Mouse (Mus musculus): Measurements from ENCODE around the gene Phc2. TPM values are rescaled to one million over a fixed set of nuclear protein-coding genes. Genes with fewer than 3 reads are reported as not detected.

Gene Phc2
- polyA plus RNA-seq, 1 experiment from 2014 or later, result 14.6 TPM

- Histone ChIP-seq H3K4me1 (ENCODE audit: insufficient read depth) (no peaks in the 10 kb centered on the region), H3K27me3 (ENCODE audit: insufficient read depth, low read length) (no peaks in the 10 kb centered on the region), H3K4me2 (ENCODE audit: low read depth, low read length) (no peak overlapping the region), H3K36me3 (replicated peaks; ENCODE audit: insufficient read depth, low read length) (peaks cover 23% of the 10 kb centered on the region), H3K4me3 (ENCODE audit: low read depth, low read length) (no peak overlapping the region), H3K27ac (ENCODE audit: low read depth) (no peak overlapping the region), H3K9ac (replicated peaks) (no peak overlapping the region), H3K9me3 (ENCODE audit: low read length) (no peaks in the 10 kb centered on the region)
- 64% methylated on average over 7 of the region's 7 CpGs for WGBS (ENCODE audit: insufficient replicate concordance)
- TF ChIP-seq EP300 (IDR thresholded peaks at IDR 0.05; ENCODE audit: low read depth) (no peak), CTCF (IDR thresholded peaks at IDR 0.05; ENCODE audit: low read depth) (no peak)
- DNase-seq (no peak), ATAC-seq (no peak)
Measured at GRCm38 (mm10) chr4:128755900-128756299, 101.4 kb downstream of the Phc2 start.

GRCm38 (mm10) chr4:128759214-128759613, 104.7 kb downstream of the Phc2 start:
- WGBS (ENCODE audit: insufficient replicate concordance), result 71% methylated on average over 5 of the region's 5 CpGs
- no peak overlapping the region for H3K27ac ChIP-seq (ENCODE audit: low read depth)
- no peak overlapping the region for H3K4me3 ChIP-seq (ENCODE audit: low read depth, low read length)
- peaks cover 4% of the 10 kb centered on the region; the same call in 1 of the 2 replicates for H3K9me3 ChIP-seq (ENCODE audit: low read length)
- H3K36me3 ChIP-seq (replicated peaks; ENCODE audit: insufficient read depth, low read length), result no peaks in the 10 kb centered on the region
- no peak for TF ChIP-seq EP300 (IDR thresholded peaks at IDR 0.05; ENCODE audit: low read depth)
- TF ChIP-seq CTCF (IDR thresholded peaks at IDR 0.05; ENCODE audit: low read depth), result no peak
- ATAC-seq (no peak), DNase-seq (no peak)
- H3K27me3 ChIP-seq (ENCODE audit: insufficient read depth, low read length), result no peaks in the 10 kb centered on the region
- no peak overlapping the region for H3K9ac ChIP-seq (replicated peaks)
- no peaks in the 10 kb centered on the region for H3K4me1 ChIP-seq (ENCODE audit: insufficient read depth)
- no peak overlapping the region for H3K4me2 ChIP-seq (ENCODE audit: low read depth, low read length)

GRCm38 (mm10) chr4:128760029-128760428, 105.5 kb downstream of the Phc2 start:
- Histone ChIP-seq H3K4me1 (ENCODE audit: insufficient read depth) (no peaks in the 10 kb centered on the region), H3K36me3 (replicated peaks; ENCODE audit: insufficient read depth, low read length) (no peaks in the 10 kb centered on the region), H3K27me3 (ENCODE audit: insufficient read depth, low read length) (no peaks in the 10 kb centered on the region), H3K9ac (replicated peaks) (no peak overlapping the region), H3K27ac (ENCODE audit: low read depth) (no peak overlapping the region), H3K4me3 (ENCODE audit: low read depth, low read length) (no peak overlapping the region), H3K9me3 (ENCODE audit: low read length) (peaks cover 4% of the 10 kb centered on the region; the same call in 1 of the 2 replicates), H3K4me2 (ENCODE audit: low read depth, low read length) (no peak overlapping the region)
- ATAC-seq (peak; percentile 60), DNase-seq (no peak)
- no peak for TF ChIP-seq CTCF (IDR thresholded peaks at IDR 0.05; ENCODE audit: low read depth)
- peak; percentile 52; the same call in 1 of the 2 replicates for TF ChIP-seq EP300 (IDR thresholded peaks at IDR 0.05; ENCODE audit: low read depth)
- WGBS (ENCODE audit: insufficient replicate concordance), result 55% methylated on average over 6 of the region's 6 CpGs

- H3K27me3 ChIP-seq (ENCODE audit: insufficient read depth, low read length), result no peaks in the 10 kb centered on the region
- H3K27ac ChIP-seq (ENCODE audit: low read depth), result no peak overlapping the region
- no peak overlapping the region for H3K9ac ChIP-seq (replicated peaks)
- no peak overlapping the region for H3K4me3 ChIP-seq (ENCODE audit: low read depth, low read length)
- H3K4me1 ChIP-seq (ENCODE audit: insufficient read depth), result 0 out of 2 replicates have a peak, but pooled peaks cover 2% of the 10 kb centered on the region
- TF ChIP-seq EP300 (IDR thresholded peaks at IDR 0.05; ENCODE audit: low read depth) (no peak), CTCF (IDR thresholded peaks at IDR 0.05; ENCODE audit: low read depth) (no peak)
- ATAC-seq, result no peak
- H3K4me2 ChIP-seq (ENCODE audit: low read depth, low read length), result no peak overlapping the region
- WGBS (ENCODE audit: insufficient replicate concordance), result 85% methylated on average over 20 of the region's 20 CpGs
- DNase-seq, result no peak
- H3K9me3 ChIP-seq (ENCODE audit: low read length), result peaks cover 4% of the 10 kb centered on the region; the same call in 1 of the 2 replicates
- no peaks in the 10 kb centered on the region for H3K36me3 ChIP-seq (replicated peaks; ENCODE audit: insufficient read depth, low read length)
Measured at GRCm38 (mm10) chr4:128766929-128767328, 112.4 kb downstream of the Phc2 start.

- no peaks in the 10 kb centered on the region for H3K36me3 ChIP-seq (replicated peaks; ENCODE audit: insufficient read depth, low read length)
- TF ChIP-seq CTCF (IDR thresholded peaks at IDR 0.05; ENCODE audit: low read depth) (no peak), EP300 (IDR thresholded peaks at IDR 0.05; ENCODE audit: low read depth) (no peak)
- H3K9ac ChIP-seq (replicated peaks), result no peak overlapping the region
- H3K9me3 ChIP-seq (ENCODE audit: low read length), result peaks cover 1% of the 10 kb centered on the region; the same call in 1 of the 2 replicates
- no peak overlapping the region for H3K4me3 ChIP-seq (ENCODE audit: low read depth, low read length)
- 70% methylated on average over 13 of the region's 13 CpGs for WGBS (ENCODE audit: insufficient replicate concordance)
- H3K4me1 ChIP-seq (ENCODE audit: insufficient read depth), result 0 out of 2 replicates have a peak, but pooled peaks cover 2% of the 10 kb centered on the region
- ATAC-seq, result no peak
- no peak overlapping the region for H3K27ac ChIP-seq (ENCODE audit: low read depth)
- H3K4me2 ChIP-seq (ENCODE audit: low read depth, low read length), result no peak overlapping the region
- H3K27me3 ChIP-seq (ENCODE audit: insufficient read depth, low read length), result no peaks in the 10 kb centered on the region
- no peak for DNase-seq
Measured at GRCm38 (mm10) chr4:128768120-128768519, 113.6 kb downstream of the Phc2 start.

- ATAC-seq (no peak), DNase-seq (no peak)
- TF ChIP-seq CTCF (IDR thresholded peaks at IDR 0.05; ENCODE audit: low read depth), result no peak
- no peak for TF ChIP-seq EP300 (IDR thresholded peaks at IDR 0.05; ENCODE audit: low read depth)
- Histone ChIP-seq H3K27ac (ENCODE audit: low read depth) (no peak overlapping the region), H3K27me3 (ENCODE audit: insufficient read depth, low read length) (no peaks in the 10 kb centered on the region), H3K4me1 (ENCODE audit: insufficient read depth) (peaks cover 2% of the 10 kb centered on the region; the same call in 1 of the 2 replicates), H3K9me3 (ENCODE audit: low read length) (no peaks in the 10 kb centered on the region), H3K4me2 (ENCODE audit: low read depth, low read length) (no peak overlapping the region), H3K36me3 (replicated peaks; ENCODE audit: insufficient read depth, low read length) (peaks cover 8% of the 10 kb centered on the region), H3K9ac (replicated peaks) (no peak overlapping the region), H3K4me3 (ENCODE audit: low read depth, low read length) (no peak overlapping the region)
- 66% methylated on average over 13 of the region's 13 CpGs for WGBS (ENCODE audit: insufficient replicate concordance)
Measured at GRCm38 (mm10) chr4:128769569-128770355, 115.3 kb downstream of the Phc2 start.
